Mouse (Mus musculus): ENCODE data around the gene Galnt7.

DNA sequence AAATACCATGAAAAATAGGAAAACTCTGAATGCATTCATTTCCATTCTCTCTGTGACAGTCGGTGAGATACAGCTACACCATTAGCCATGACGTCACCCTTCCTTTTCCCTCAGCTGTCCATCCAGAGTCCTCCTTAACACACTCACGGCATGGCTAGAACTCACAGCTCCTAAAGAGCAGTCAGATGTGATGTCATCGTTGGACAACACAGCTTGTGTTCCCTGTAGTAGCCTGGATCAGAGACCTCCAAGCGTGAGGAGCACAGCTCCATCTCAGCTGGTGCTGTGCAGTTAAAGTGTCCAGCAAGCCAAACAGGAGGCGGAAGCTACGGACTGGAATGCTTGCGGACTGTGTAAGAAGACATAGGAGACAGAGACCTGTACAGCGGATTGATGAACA is 91.9 kb downstream of the Galnt7 start:
- no peak for TF ChIP-seq CTCF (IDR thresholded peaks at IDR 0.05; ENCODE audit: borderline replicate concordance, extremely low read depth, insufficient read depth, insufficient read length)
- no peak for TF ChIP-seq POLR2A (IDR thresholded peaks at IDR 0.05; ENCODE audit: borderline replicate concordance, extremely low read depth, insufficient read depth, insufficient read length, poor library complexity, severe bottlenecking)

Measured in brain, embryonic 14.5 days (tissue).